Mouse (Mus musculus) spleen, postnatal 14 days (tissue): ENCODE measurements at regions not wholly inside any gene's neighbourhood (a gene's known extent, or its start where the extent isn't known, plus 50 kb on each side); places are given as distances from the start of the nearest gene placed in this dataset.

Source experiments
- DNase-seq, 2 experiments: peaks; one replicate each; pipeline ENCODE4 v3.0.0; 2021 to 2022; ENCODE audit warnings: low spot score in 2 of 2

DNA sequence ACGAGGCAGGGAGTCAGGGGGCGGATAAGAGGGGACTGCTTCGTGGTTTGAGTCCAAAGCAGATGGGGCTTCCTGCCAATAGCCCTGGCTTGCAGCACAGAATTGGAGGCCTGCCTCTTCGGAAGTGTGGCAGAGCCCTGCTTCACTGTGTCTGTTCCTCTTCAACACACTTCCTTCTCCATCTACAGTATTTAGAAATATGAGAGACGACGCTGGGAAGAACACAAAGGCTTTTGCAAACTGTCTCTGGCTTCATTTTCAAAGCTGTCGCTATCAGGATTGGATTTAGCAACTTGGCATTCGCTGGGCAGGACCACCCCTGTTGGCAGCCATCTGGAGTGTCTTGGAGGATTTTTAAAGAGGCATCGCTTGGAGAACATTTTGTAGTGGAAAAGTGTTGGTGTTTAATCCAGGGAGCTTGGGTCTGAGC is 95.3 kb upstream of the Gm6657 start:
- no peak for DNase-seq

DNA sequence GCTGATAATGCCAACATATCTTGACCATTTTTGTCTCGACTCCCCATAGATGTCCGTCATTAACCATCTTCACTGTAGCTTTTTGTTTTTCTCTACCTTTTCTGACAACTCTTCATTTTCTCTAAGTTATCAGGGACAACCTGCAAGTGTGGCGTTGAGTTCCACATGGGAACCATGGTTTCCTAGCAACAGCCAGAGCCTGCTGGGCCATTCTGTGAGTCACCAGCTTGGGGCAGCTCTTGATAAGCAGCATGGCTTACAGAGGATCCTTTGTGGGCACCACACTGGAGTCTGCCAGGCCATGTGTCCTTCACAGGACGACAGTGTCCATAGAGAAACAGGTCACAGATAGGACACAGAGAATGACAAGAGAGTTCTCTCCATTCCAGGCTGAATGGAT is 94.3 kb upstream of the Gm6657 start:
- no peak for DNase-seq

- no peak for DNase-seq
These were observed 93.3 kb upstream of the Gm6657 start for GRCm38 (mm10) chr12:78100756-78101155.

DNA sequence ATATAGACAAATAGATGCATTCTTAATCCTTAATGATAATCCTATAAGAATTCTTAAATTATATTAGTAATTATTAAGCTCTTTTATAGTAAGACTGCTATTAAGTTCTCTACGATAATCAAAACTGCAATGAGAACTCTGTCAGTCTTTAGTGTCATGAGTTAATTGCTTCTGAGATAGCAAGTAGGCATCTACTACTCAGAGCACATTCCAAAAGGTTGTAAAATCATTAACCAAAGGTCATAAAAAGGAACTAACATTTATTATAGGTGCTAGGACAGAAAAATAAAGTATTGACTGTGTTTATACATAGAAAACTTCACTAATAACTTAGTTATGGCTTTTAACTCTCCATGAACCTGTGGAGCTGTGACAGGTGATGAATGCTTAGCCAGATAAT is 84.1 kb upstream of the Gm6657 start:
- DNase-seq, result no peak

DNA sequence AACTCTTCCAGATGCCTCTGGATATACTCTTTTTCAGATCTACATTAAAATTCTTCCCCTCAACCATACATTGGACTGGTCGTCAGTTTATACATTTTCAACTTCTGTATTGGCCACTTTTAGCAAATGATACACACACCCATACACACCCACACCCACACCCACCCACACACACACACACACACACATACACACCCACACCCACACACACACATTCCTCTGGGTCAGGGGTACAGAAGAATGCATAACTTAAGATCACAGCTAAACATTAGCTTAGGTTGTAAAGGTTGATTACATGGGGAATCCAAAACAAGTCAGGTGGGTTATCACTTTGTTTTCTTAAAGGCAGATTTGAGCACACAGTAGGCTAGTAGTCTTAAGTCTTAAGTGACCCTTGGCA is 75.9 kb upstream of the Gm6657 start:
- DNase-seq, result no peak

- no peak for DNase-seq
These were observed 74.8 kb upstream of the Gm6657 start for GRCm38 (mm10) chr12:78119246-78119645.

GRCm38 (mm10) chr12:78119855-78120254 is 74.2 kb upstream of the Gm6657 start:
- no peak for DNase-seq

GRCm38 (mm10) chr12:78129130-78129845 is 64.8 kb upstream of the Gm6657 start:
- no peak for DNase-seq

GRCm38 (mm10) chr12:78132016-78132797 is 61.8 kb upstream of the Gm6657 start:
- no peak for DNase-seq

DNA sequence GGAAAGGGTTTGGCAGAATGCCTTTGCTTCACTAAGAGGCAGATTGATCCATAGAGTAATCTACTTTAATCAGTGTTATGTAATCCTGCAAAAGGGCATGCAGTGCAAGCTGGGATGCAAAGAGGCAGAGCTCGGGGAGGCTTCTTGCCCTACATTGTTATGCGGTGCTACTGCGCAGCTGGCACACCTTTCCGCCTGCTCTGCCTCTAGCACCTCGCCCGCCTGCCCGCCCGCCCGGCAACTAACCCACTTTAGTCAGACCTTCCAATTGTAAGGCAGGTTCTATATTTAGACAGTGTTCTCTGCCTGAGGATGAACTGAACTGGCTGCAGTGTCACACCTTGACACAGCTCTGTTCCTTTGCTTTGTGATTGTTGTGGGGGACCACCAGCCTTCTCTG is 60.7 kb upstream of the Gm6657 start:
- DNase-seq, result no peak

DNA sequence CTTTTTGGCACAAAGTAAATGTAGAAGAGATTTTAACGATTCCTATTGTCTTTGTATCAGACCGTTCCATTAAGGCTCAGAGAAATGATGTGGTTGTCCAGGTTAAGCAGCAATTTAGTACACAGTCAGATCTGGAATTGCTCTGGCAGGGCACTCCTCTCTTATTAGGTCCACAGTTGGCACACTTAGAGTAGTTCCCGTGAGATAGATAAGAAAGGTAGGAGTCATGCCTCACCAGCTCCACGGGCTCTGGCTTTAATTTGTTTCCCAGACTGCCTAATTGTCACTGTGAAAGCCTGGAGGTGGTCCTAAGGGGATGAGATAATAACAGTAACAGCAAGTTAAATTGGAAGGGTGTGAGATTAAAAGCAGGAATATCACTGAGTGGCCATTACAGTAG is 60.1 kb upstream of the Gm6657 start:
- no peak for DNase-seq

DNA sequence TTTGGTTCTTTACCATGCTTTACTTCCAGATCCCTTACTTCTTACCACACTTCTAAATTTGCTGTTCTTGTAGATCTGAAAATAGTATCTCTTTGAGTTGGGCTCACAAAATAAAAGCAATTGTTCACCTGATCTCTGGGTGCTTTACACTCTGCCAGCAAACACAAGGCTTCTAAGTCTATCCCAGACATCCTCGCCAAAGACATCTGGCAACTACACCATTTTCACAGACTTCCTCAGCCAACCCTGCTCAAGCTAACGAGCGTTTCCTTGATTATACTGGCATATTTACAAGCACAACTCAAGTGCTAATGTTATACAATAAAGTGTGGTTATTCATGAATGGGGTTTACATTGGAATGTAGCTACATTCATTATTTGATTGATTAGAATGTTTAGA is 56.8 kb upstream of the Gm6657 start:
- DNase-seq, result no peak

GRCm38 (mm10) chr12:78138467-78138866 is 55.6 kb upstream of the Gm6657 start:
- no peak for DNase-seq
